Mouse (Mus musculus): Measurements from ENCODE around the gene Igfals.

- TF ChIP-seq CTCF (IDR thresholded peaks at IDR 0.05; ENCODE audit: borderline replicate concordance, control insufficient read depth, extremely low read depth, insufficient read depth, low read length, poor library complexity) (no peak), POLR2A (IDR thresholded peaks at IDR 0.05; ENCODE audit: control insufficient read depth, extremely low read depth, insufficient read depth, low read length, poor library complexity) (no peak)
These were observed 33.4 kb downstream of the Igfals start for GRCm38 (mm10) chr17:24899153-24899552.
